In the genomic region with DNA sequence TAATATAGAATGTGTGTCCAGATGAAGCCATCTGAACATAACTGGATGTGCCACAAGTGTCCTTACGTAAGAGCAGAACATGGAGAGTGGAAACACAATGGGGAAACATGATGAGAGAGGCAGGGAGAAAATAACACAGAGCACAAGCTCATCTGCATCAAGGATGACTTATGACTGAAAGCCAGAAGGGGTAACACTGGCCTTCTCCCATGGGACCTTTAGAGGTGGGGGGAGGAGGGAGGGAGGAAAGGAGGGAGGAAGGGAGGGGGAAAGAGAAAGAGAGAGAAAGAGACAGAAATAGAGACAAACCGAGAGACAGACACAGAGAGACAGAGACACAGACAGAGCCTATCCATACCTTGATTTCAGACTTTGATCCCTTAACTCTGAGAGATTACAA, we compare ENCODE assay signal across 27 mouse cellular contexts. TPM values are rescaled to one million over a fixed set of nuclear protein-coding genes. Genes with fewer than 3 reads are reported as not detected.
"Had no signal": no experiment of that assay in that cellular context is flagged by ENCODE, and none has a peak within 500 bp of the region (broad histone marks: within the 10 kb centered on the region; RNA-seq: fewer than 3 reads in every experiment).

No protein-coding gene starts in this region.

- H3K27me3 ChIP-seq: forebrain, embryonic 15.5 days had no signal

- H3K4me2 ChIP-seq: embryonic facial prominence, embryonic 12.5 days; embryonic facial prominence, embryonic 13.5 days; embryonic facial prominence, embryonic 15.5 days; forebrain, embryonic 12.5 days; forebrain, embryonic 13.5 days; forebrain, embryonic 15.5 days had no signal

- H3K4me3 ChIP-seq: embryonic facial prominence, embryonic 10.5 days; embryonic facial prominence, embryonic 12.5 days; embryonic facial prominence, embryonic 13.5 days; embryonic facial prominence, embryonic 15.5 days; erythroblast, embryonic 14.5 days; forebrain, embryonic 10.5 days; forebrain, embryonic 12.5 days; forebrain, embryonic 13.5 days; forebrain, embryonic 15.5 days; gastrocnemius, adult 2 months; heart, adult 2 months had no signal

- H3K27ac ChIP-seq: embryonic facial prominence, embryonic 10.5 days; embryonic facial prominence, embryonic 12.5 days; embryonic facial prominence, embryonic 13.5 days; embryonic facial prominence, embryonic 15.5 days; forebrain, embryonic 10.5 days; forebrain, embryonic 12.5 days; forebrain, embryonic 13.5 days; forebrain, embryonic 15.5 days; gastrocnemius, adult 2 months; heart, adult 2 months had no signal

- H3K9me3 ChIP-seq: embryonic facial prominence, embryonic 12.5 days; embryonic facial prominence, embryonic 15.5 days; forebrain, embryonic 15.5 days had no signal

- H3K9ac ChIP-seq: embryonic facial prominence, embryonic 12.5 days; embryonic facial prominence, embryonic 13.5 days; embryonic facial prominence, embryonic 15.5 days; forebrain, embryonic 12.5 days; forebrain, embryonic 13.5 days; forebrain, embryonic 15.5 days; forebrain, postnatal 0 days had no signal

- DNase-seq: cerebellum, adult 9-10 months; cerebellum, adult 9-11 months; cerebellum, postnatal 10 days; cerebellum, postnatal 14 days; cerebellum, postnatal 25 days; cerebellum, postnatal 36 days; embryo, embryonic 11 days; forebrain, postnatal 0 days; gastrocnemius, adult 2 months; gastrocnemius, postnatal 10 days; gastrocnemius, postnatal 14 days; gastrocnemius, postnatal 25 days; gastrocnemius, postnatal 36 days; heart, adult 11 months; heart, adult 18-20 months; heart, adult 2 months had no signal

- H3K36me3 ChIP-seq: embryonic facial prominence, embryonic 10.5 days; embryonic facial prominence, embryonic 12.5 days; embryonic facial prominence, embryonic 13.5 days; embryonic facial prominence, embryonic 15.5 days; forebrain, embryonic 10.5 days; forebrain, embryonic 12.5 days; forebrain, embryonic 15.5 days had no signal

RNA-seq across cellular contexts. Expression of a gene that starts 4.0 kb away (rescaled TPM):
- total RNA-seq: gastrocnemius, adult 18-20 months; gastrocnemius, adult 2 months; gastrocnemius, adult 8-10 months; gastrocnemius, postnatal 10 days; gastrocnemius, postnatal 14 days; gastrocnemius, postnatal 25 days; gastrocnemius, postnatal 36 days had no signal
- polyA plus RNA-seq: erythroblast, embryonic 14.5 days had no signal
